Mouse (Mus musculus) liver, embryonic 12.5 days (tissue): ENCODE measurements around the gene Fgd1. TPM values are rescaled to one million over a fixed set of nuclear protein-coding genes. Genes with fewer than 3 reads are reported as not detected.

ENCODE experiments used
- ATAC-seq: fragments of 200-750 bp; cut with Nextera tagmentation; 2 replicates; pipeline ENCODE4 v1.8.0; 2017; ENCODE audit warnings: moderate number of reproducible peaks, mild to moderate bottlenecking, moderate library complexity
- H3K27ac ChIP-seq: fragments of 300-500 bp; sonication (generic); 2 replicates; pipeline ENCODE4 v1.5.1; 2016; ENCODE audit warnings: mild to moderate bottlenecking
- H3K27me3 ChIP-seq: fragments of 300-500 bp; sonication (generic); replicated peaks from 2 replicates; pipeline ENCODE4 v1.6.1; 2016; ENCODE audit warnings: mild to moderate bottlenecking, moderate library complexity
- H3K36me3 ChIP-seq: fragments of 300-500 bp; sonication (generic); 2 replicates; pipeline ENCODE4 v1.6.1; 2016; ENCODE audit warnings: mild to moderate bottlenecking, moderate library complexity
- H3K4me1 ChIP-seq: fragments of 300-500 bp; sonication (generic); 2 replicates; pipeline ENCODE4 v1.6.1; 2016
- H3K4me2 ChIP-seq: fragments of 300-500 bp; sonication (generic); 2 replicates; pipeline ENCODE4 v1.6.1; 2016; ENCODE audit warnings: mild to moderate bottlenecking, moderate library complexity
- H3K4me3 ChIP-seq: fragments of 300-500 bp; sonication (generic); 2 replicates; pipeline ENCODE4 v1.5.1; 2016; ENCODE audit warnings: mild to moderate bottlenecking, moderate library complexity
- H3K9ac ChIP-seq: fragments of 300-500 bp; sonication (generic); 2 replicates; pipeline ENCODE4 v1.6.1; 2016; ENCODE audit warnings: mild to moderate bottlenecking, moderate library complexity
- H3K9me3 ChIP-seq: fragments of 300-500 bp; sonication (generic); replicated peaks from 2 replicates; pipeline ENCODE4 v1.6.1; 2016; ENCODE audit warnings: mild to moderate bottlenecking, moderate library complexity
- WGBS: fragments of 180-500 bp; shearing (Covaris S2); methylation state at CpG from one replicate; pipeline ENCODE4 v1.1.7; 2016; ENCODE audit not compliant: insufficient replicate concordance; 5-methylcytosine and 5-hydroxymethylcytosine counted together
- polyA plus RNA-seq: library from polyadenylated mRNA; unstranded; fragments of >200 nt; fragmentation: Nextera tagmentation; extraction: Ambion mirVana; gene quantifications from 2 replicates; pipeline ENCODE4 v1.2.1, GENCODE M21; 2016

Fgd1 gene
- polyA plus RNA-seq, 1 experiment from 2014 or later: 3.9 TPM

DNA sequence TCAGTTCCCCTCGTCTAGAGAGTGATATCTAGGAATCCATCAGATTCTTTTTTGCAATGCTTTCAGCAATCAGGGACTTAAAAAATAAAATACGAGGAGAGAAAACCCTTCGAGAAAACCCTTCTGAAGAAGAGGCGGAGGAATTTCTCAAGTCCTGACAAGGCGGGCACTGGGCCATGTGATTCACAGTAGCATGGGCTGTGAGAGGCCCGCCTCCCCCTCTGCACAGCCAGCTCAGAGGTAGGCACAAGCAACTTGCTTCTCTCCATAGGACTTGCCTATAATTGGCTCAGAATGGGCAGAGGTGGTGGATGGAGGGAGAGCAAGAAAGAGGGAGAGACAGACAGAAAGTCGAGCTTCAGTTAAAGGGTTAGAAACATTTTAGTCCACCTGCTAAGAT, 4.4 kb downstream of the Fgd1 start:
- no peak overlapping the region for H3K27ac ChIP-seq
- 62% methylated on average over 7 of the region's 7 CpGs for WGBS
- H3K9me3 ChIP-seq: no peaks in the 10 kb centered on the region
- no peaks in the 10 kb centered on the region for H3K36me3 ChIP-seq
- no peak overlapping the region for H3K9ac ChIP-seq
- H3K4me3 ChIP-seq: no peak overlapping the region
- peaks cover 42% of the 10 kb centered on the region for H3K27me3 ChIP-seq
- no peaks in the 10 kb centered on the region for H3K4me1 ChIP-seq
- H3K4me2 ChIP-seq: no peak overlapping the region
- ATAC-seq: no peak

GRCm38 (mm10) chrX:151054489-151054888, 8.5 kb downstream of the Fgd1 start:
- WGBS: 86% methylated on average over 4 of the region's 6 CpGs
- ATAC-seq: no peak
- no peak overlapping the region for H3K27ac ChIP-seq

DNA sequence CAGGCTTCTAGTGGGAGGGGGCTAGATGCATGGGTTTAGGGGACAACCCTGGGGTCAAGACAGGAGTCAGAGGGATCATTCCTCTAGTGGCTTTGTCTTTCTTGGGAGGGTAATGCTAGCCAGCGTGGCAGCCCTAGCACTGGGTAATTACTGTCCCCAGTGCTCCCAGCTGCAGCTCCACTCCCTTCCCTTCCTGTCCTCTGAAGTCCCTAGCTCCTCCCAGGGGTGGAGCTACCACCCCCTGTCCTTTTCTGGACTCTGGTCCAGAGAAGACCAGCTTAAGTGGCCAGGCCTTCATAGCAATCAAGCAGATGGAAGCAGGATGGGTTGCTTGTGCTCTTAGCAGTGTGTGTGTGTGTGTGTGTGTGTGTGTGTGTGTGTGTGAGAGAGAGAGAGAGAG, 9.6 kb downstream of the Fgd1 start:
- Histone ChIP-seq H3K4me3 (no peak overlapping the region), H3K4me2 (no peak overlapping the region), H3K27me3 (no peaks in the 10 kb centered on the region; the same call in 1 of the 2 replicates), H3K36me3 (no peaks in the 10 kb centered on the region), H3K4me1 (no peaks in the 10 kb centered on the region), H3K9ac (no peak overlapping the region), H3K27ac (no peak overlapping the region), H3K9me3 (no peaks in the 10 kb centered on the region)
- ATAC-seq: peak; percentile 42
- 26% methylated on average over 1 of the region's 1 CpGs for WGBS

More at GRCm38 (mm10) chrX:151054489-151054888, 8.5 kb downstream of the Fgd1 start:
- Histone ChIP-seq H3K4me2 (no peak overlapping the region), H3K4me3 (no peak overlapping the region), H3K4me1 (no peaks in the 10 kb centered on the region), H3K27me3 (peaks cover under 1% of the 10 kb centered on the region), H3K9ac (no peak overlapping the region), H3K36me3 (no peaks in the 10 kb centered on the region), H3K9me3 (no peaks in the 10 kb centered on the region)

- H3K27me3 ChIP-seq: peaks cover 3% of the 10 kb centered on the region; the same call in 1 of the 2 replicates
- no peak overlapping the region for H3K27ac ChIP-seq
- no peaks in the 10 kb centered on the region for H3K4me1 ChIP-seq
- no peak overlapping the region for H3K9ac ChIP-seq
- no peaks in the 10 kb centered on the region for H3K9me3 ChIP-seq
- no peak overlapping the region for H3K4me2 ChIP-seq
- H3K4me3 ChIP-seq: no peak overlapping the region
- 75% methylated on average over 1 of the region's 1 CpGs for WGBS
- ATAC-seq: no peak
- no peaks in the 10 kb centered on the region for H3K36me3 ChIP-seq
These were observed 13.4 kb downstream of the Fgd1 start for GRCm38 (mm10) chrX:151059346-151059745.

GRCm38 (mm10) chrX:151061615-151062299, 15.8 kb downstream of the Fgd1 start:
- no peak for ATAC-seq
- no peaks in the 10 kb centered on the region for H3K36me3 ChIP-seq
- no peak overlapping the region for H3K4me3 ChIP-seq
- no peaks in the 10 kb centered on the region for H3K9me3 ChIP-seq
- H3K9ac ChIP-seq: no peak overlapping the region
- H3K4me1 ChIP-seq: no peaks in the 10 kb centered on the region
- no peak overlapping the region for H3K4me2 ChIP-seq
- 39% methylated on average over 3 of the region's 3 CpGs for WGBS
- no peak overlapping the region for H3K27ac ChIP-seq
- peaks cover 3% of the 10 kb centered on the region; the same call in 1 of the 2 replicates for H3K27me3 ChIP-seq

GRCm38 (mm10) chrX:151066071-151066666, 20.2 kb downstream of the Fgd1 start:
- Histone ChIP-seq H3K27ac (no peak overlapping the region), H3K4me1 (no peaks in the 10 kb centered on the region), H3K4me3 (no peak overlapping the region), H3K9ac (no peak overlapping the region), H3K36me3 (peaks cover 6% of the 10 kb centered on the region; the same call in 1 of the 2 replicates), H3K9me3 (no peaks in the 10 kb centered on the region), H3K4me2 (no peak overlapping the region), H3K27me3 (peaks cover 3% of the 10 kb centered on the region; the same call in 1 of the 2 replicates)
- 76% methylated on average over 7 of the region's 7 CpGs for WGBS
- ATAC-seq: no peak

DNA sequence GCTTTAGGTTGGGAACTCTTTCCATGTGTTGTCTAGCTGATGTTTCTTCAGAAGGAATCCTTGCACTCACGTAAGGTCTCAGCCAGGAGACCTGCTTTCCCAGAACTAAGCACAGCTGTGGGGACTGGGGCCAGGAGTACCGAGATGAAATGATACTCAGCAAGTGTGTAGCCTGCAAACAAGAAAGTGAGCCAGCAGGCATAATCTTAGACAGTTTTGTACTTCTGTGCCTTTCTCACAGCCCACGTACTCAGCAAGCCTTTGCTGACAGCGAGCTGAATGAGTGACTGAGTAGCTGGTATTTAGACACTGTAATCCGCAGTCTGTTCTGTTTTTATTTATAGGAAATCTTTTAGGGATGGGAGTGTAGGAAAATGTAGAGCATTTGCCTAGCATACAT, 21.9 kb downstream of the Fgd1 start:
- 69% methylated on average over 5 of the region's 5 CpGs for WGBS
- H3K27ac ChIP-seq: no peak overlapping the region
- H3K9ac ChIP-seq: no peak overlapping the region
- H3K4me3 ChIP-seq: no peak overlapping the region
- H3K27me3 ChIP-seq: peaks cover 3% of the 10 kb centered on the region; the same call in 1 of the 2 replicates
- no peak for ATAC-seq
- H3K4me2 ChIP-seq: no peak overlapping the region
- no peaks in the 10 kb centered on the region for H3K4me1 ChIP-seq
- H3K36me3 ChIP-seq: peaks cover 6% of the 10 kb centered on the region; the same call in 1 of the 2 replicates
- no peaks in the 10 kb centered on the region for H3K9me3 ChIP-seq

DNA sequence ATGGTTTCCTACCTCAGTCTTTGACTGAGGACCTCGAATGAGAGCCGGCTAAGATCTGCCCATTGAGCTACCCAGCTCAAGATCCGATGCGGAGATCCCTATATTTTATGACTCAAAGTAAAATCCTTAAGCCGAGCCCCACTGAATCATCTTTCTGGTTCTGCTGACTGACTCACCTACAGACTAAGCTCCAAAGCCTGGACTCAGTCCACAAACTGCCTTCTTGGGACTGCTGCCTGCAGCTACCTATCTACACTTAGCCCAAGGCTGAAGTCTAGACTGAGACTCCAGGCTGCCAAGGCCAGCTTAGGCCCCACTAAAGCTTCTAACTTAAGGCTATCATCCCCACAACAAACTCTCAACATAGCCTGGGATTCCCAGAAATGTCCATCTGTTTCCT, 30.1 kb downstream of the Fgd1 start:
- Histone ChIP-seq H3K4me2 (no peak overlapping the region), H3K4me1 (no peaks in the 10 kb centered on the region), H3K9ac (no peak overlapping the region), H3K36me3 (0 out of 2 replicates have a peak, but pooled peaks cover 4% of the 10 kb centered on the region), H3K9me3 (no peaks in the 10 kb centered on the region), H3K4me3 (no peak overlapping the region), H3K27me3 (no peaks in the 10 kb centered on the region), H3K27ac (no peak overlapping the region)
- 77% methylated on average over 5 of the region's 5 CpGs for WGBS
- ATAC-seq: no peak

DNA sequence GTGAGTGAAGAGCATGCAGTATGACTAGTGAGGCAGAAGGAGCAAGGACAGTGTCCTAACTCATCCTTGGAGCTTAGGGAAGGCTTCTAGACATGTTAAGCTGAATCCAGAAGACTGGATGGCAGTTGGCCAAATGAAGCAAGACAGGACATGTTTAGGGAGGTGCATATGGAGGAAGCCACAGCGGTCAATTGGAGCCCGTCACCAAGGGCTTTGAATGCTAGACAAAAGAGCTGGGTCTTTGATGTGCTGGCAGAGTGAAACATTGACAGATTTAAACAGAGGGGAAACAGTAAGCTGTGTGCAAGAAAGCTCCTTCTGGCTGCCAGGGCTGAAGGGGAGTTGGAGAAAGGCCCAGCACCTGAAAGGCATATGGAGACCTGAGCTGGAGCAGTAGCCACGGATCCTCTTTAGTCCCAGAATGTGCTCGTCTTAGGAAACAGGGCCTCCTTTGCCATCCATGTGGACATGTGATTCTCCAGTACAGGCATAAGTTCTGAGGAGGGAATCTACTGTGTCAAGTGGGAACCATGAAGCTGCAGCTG, 31.1 kb downstream of the Fgd1 start:
- Histone ChIP-seq H3K9ac (no peak overlapping the region), H3K9me3 (no peaks in the 10 kb centered on the region), H3K4me2 (no peak overlapping the region), H3K4me1 (no peaks in the 10 kb centered on the region), H3K4me3 (no peak overlapping the region), H3K36me3 (0 out of 2 replicates have a peak, but pooled peaks cover 4% of the 10 kb centered on the region), H3K27me3 (no peaks in the 10 kb centered on the region), H3K27ac (no peak overlapping the region)
- 67% methylated on average over 4 of the region's 4 CpGs for WGBS
- no peak for ATAC-seq

DNA sequence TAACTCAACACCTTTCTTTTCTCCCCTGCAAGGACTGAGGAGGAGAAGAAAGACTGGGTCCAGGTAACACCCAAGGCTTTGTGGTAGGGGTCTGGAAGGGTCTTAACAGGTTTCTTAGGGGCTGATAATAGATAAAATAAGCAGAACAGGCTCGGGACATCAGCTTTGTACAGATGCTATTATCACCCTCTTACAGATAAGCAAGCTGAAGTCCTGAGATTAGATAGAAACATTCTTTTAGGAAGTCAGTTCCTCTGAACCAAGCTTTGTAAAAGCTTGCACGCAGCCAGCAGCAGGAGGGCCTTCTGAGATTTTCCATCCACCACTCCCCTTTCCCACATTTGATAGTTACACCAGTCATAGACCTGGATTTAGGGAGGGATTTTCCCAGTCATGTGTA, 39.6 kb downstream of the Fgd1 start:
- H3K9me3 ChIP-seq: no peaks in the 10 kb centered on the region
- H3K27ac ChIP-seq: no peak overlapping the region
- ATAC-seq: no peak
- WGBS: 43% methylated on average over 2 of the region's 2 CpGs
- peaks cover 47% of the 10 kb centered on the region for H3K36me3 ChIP-seq
- no peaks in the 10 kb centered on the region for H3K27me3 ChIP-seq
- H3K4me1 ChIP-seq: no peaks in the 10 kb centered on the region
- H3K9ac ChIP-seq: no peak overlapping the region
- H3K4me2 ChIP-seq: no peak overlapping the region
- H3K4me3 ChIP-seq: no peak overlapping the region

GRCm38 (mm10) chrX:151087418-151087817, 41.5 kb downstream of the Fgd1 start:
- no peak for ATAC-seq
- no peak overlapping the region for H3K27ac ChIP-seq
- H3K4me2 ChIP-seq: no peak overlapping the region
- no peaks in the 10 kb centered on the region for H3K4me1 ChIP-seq
- WGBS: 71% methylated on average over 1 of the region's 1 CpGs
- no peaks in the 10 kb centered on the region for H3K9me3 ChIP-seq
- H3K27me3 ChIP-seq: no peaks in the 10 kb centered on the region
- H3K9ac ChIP-seq: no peak overlapping the region
- no peak overlapping the region for H3K4me3 ChIP-seq
- H3K36me3 ChIP-seq: peaks cover 62% of the 10 kb centered on the region
